Mouse (Mus musculus): ENCODE results near the gene Mras. TPM values are rescaled to one million over a fixed set of nuclear protein-coding genes. Genes with fewer than 3 reads are reported as not detected.

The Mras gene
- polyA plus RNA-seq, 1 experiment from 2014 or later: 13.2 TPM

- 69% methylated on average over 3 of the region's 3 CpGs for WGBS
- no peaks in the 10 kb centered on the region for H3K9me3 ChIP-seq (ENCODE audit: control insufficient read depth, low read length)
- no peak overlapping the region for H3K27ac ChIP-seq (ENCODE audit: low read depth)
- H3K4me2 ChIP-seq (ENCODE audit: low read length): no peak overlapping the region
- H3K4me1 ChIP-seq (replicated peaks; ENCODE audit: control insufficient read depth, insufficient read depth, low read length): no peaks in the 10 kb centered on the region
- no peak overlapping the region for H3K4me3 ChIP-seq (ENCODE audit: low read depth, low read length)
- no peaks in the 10 kb centered on the region for H3K27me3 ChIP-seq (replicated peaks; ENCODE audit: control insufficient read depth, insufficient read depth, low read length)
- DNase-seq (ENCODE audit: low spot score): no peak
- no peaks in the 10 kb centered on the region for H3K36me3 ChIP-seq (ENCODE audit: control insufficient read depth, insufficient read depth, low read length)
- ATAC-seq (replicated peaks; ENCODE audit: low FRiP score, low TSS enrichment, low read depth): no peak
- H3K9ac ChIP-seq (ENCODE audit: low read length): no peak overlapping the region
These were observed 71.3 kb downstream of the Mras start for GRCm38 (mm10) chr9:99365906-99366305.

GRCm38 (mm10) chr9:99363076-99363475 is 74.1 kb downstream of the Mras start:
- Histone ChIP-seq H3K4me3 (ENCODE audit: low read depth, low read length) (no peak overlapping the region), H3K27me3 (replicated peaks; ENCODE audit: control insufficient read depth, insufficient read depth, low read length) (peaks cover 14% of the 10 kb centered on the region), H3K4me2 (ENCODE audit: low read length) (no peak overlapping the region), H3K9me3 (ENCODE audit: control insufficient read depth, low read length) (no peaks in the 10 kb centered on the region), H3K4me1 (replicated peaks; ENCODE audit: control insufficient read depth, insufficient read depth, low read length) (peaks cover 1% of the 10 kb centered on the region; the same call in 1 of the 2 replicates), H3K27ac (ENCODE audit: low read depth) (no peak overlapping the region), H3K36me3 (ENCODE audit: control insufficient read depth, insufficient read depth, low read length) (no peaks in the 10 kb centered on the region), H3K9ac (ENCODE audit: low read length) (no peak overlapping the region)
- DNase-seq (ENCODE audit: low spot score) (no peak), ATAC-seq (replicated peaks; ENCODE audit: low FRiP score, low TSS enrichment, low read depth) (no peak)
- WGBS: 55% methylated on average over 8 of the region's 8 CpGs

- DNase-seq (ENCODE audit: low spot score) (no peak), ATAC-seq (replicated peaks; ENCODE audit: low FRiP score, low TSS enrichment, low read depth) (no peak)
- no peak overlapping the region for H3K27ac ChIP-seq (ENCODE audit: low read depth)
- H3K27me3 ChIP-seq (replicated peaks; ENCODE audit: control insufficient read depth, insufficient read depth, low read length): peaks cover 25% of the 10 kb centered on the region
- H3K36me3 ChIP-seq (ENCODE audit: control insufficient read depth, insufficient read depth, low read length): no peaks in the 10 kb centered on the region
- H3K4me3 ChIP-seq (ENCODE audit: low read depth, low read length): no peak overlapping the region
- H3K9ac ChIP-seq (ENCODE audit: low read length): no peak overlapping the region
- peaks cover 9% of the 10 kb centered on the region for H3K4me1 ChIP-seq (replicated peaks; ENCODE audit: control insufficient read depth, insufficient read depth, low read length)
- WGBS: 87% methylated on average over 9 of the region's 9 CpGs
- H3K9me3 ChIP-seq (ENCODE audit: control insufficient read depth, low read length): no peaks in the 10 kb centered on the region
- no peak overlapping the region for H3K4me2 ChIP-seq (ENCODE audit: low read length)
These were observed 75.2 kb downstream of the Mras start for GRCm38 (mm10) chr9:99361946-99362345.

GRCm38 (mm10) chr9:99359012-99359411 is 78.2 kb downstream of the Mras start:
- 89% methylated on average over 15 of the region's 15 CpGs for WGBS
- H3K4me2 ChIP-seq (ENCODE audit: low read length): no peak overlapping the region
- H3K36me3 ChIP-seq (ENCODE audit: control insufficient read depth, insufficient read depth, low read length): no peaks in the 10 kb centered on the region
- peaks cover 37% of the 10 kb centered on the region for H3K27me3 ChIP-seq (replicated peaks; ENCODE audit: control insufficient read depth, insufficient read depth, low read length)
- no peaks in the 10 kb centered on the region for H3K9me3 ChIP-seq (ENCODE audit: control insufficient read depth, low read length)
- peaks cover 9% of the 10 kb centered on the region for H3K4me1 ChIP-seq (replicated peaks; ENCODE audit: control insufficient read depth, insufficient read depth, low read length)
- ATAC-seq (replicated peaks; ENCODE audit: low FRiP score, low TSS enrichment, low read depth) (no peak), DNase-seq (ENCODE audit: low spot score) (no peak)
- H3K27ac ChIP-seq (ENCODE audit: low read depth): no peak overlapping the region
- H3K4me3 ChIP-seq (ENCODE audit: low read depth, low read length): no peak overlapping the region
- H3K9ac ChIP-seq (ENCODE audit: low read length): no peak overlapping the region

GRCm38 (mm10) chr9:99357921-99358692 is 79.1 kb downstream of the Mras start, which contains the start of gene Esyt3:
Esyt3 (minus strand) TSS chr9:99358557.
- no peaks in the 10 kb centered on the region for H3K9me3 ChIP-seq (ENCODE audit: control insufficient read depth, low read length)

GRCm38 (mm10) chr9:99357561-99357920 is 79.6 kb downstream of the Mras start:
- Histone ChIP-seq H3K4me3 (ENCODE audit: low read depth, low read length) (peak overlapping the region; percentile 40), H3K9me3 (ENCODE audit: control insufficient read depth, low read length) (no peaks in the 10 kb centered on the region), H3K4me2 (ENCODE audit: low read length) (peak overlapping the region; percentile 84), H3K27me3 (replicated peaks; ENCODE audit: control insufficient read depth, insufficient read depth, low read length) (peaks cover 37% of the 10 kb centered on the region), H3K4me1 (replicated peaks; ENCODE audit: control insufficient read depth, insufficient read depth, low read length) (peaks cover 9% of the 10 kb centered on the region), H3K9ac (ENCODE audit: low read length) (0 out of 2 replicates have a peak overlapping the region, but pooled peaks have one; percentile 27), H3K36me3 (ENCODE audit: control insufficient read depth, insufficient read depth, low read length) (no peaks in the 10 kb centered on the region), H3K27ac (ENCODE audit: low read depth) (no peak overlapping the region)
- DNase-seq (ENCODE audit: low spot score) (peak; percentile 70), ATAC-seq (replicated peaks; ENCODE audit: low FRiP score, low TSS enrichment, low read depth) (peak; percentile 18; the same call in 1 of the 2 replicates)
- 5% methylated on average over 19 of the region's 19 CpGs for WGBS

More at GRCm38 (mm10) chr9:99357921-99358692, 79.1 kb downstream of the Mras start, which contains the start of gene Esyt3:
- Histone ChIP-seq H3K27ac (ENCODE audit: low read depth) (no peak within 1 kb of the TSS), H3K4me2 (ENCODE audit: low read length) (peak within 1 kb of the TSS; percentile 84), H3K27me3 (replicated peaks; ENCODE audit: control insufficient read depth, insufficient read depth, low read length) (peaks cover 37% of the 10 kb centered on the region), H3K4me3 (ENCODE audit: low read depth, low read length) (peak within 1 kb of the TSS; percentile 40), H3K4me1 (replicated peaks; ENCODE audit: control insufficient read depth, insufficient read depth, low read length) (peaks cover 9% of the 10 kb centered on the region), H3K9ac (ENCODE audit: low read length) (0 out of 2 replicates have a peak within 1 kb of the TSS, but pooled peaks have one; percentile 27), H3K36me3 (ENCODE audit: control insufficient read depth, insufficient read depth, low read length) (no peaks in the 10 kb centered on the region)
- peak; percentile 77 for ATAC-seq (replicated peaks; ENCODE audit: low FRiP score, low TSS enrichment, low read depth)
- under 1% methylated on average over 59 of the region's 66 CpGs for WGBS
- DNase-seq (ENCODE audit: low spot score): peak; percentile 77

GRCm38 (mm10) chr9:99355971-99356370 is 81.2 kb downstream of the Mras start:
- H3K9ac ChIP-seq (ENCODE audit: low read length): no peak overlapping the region
- no peak overlapping the region for H3K27ac ChIP-seq (ENCODE audit: low read depth)
- peaks cover 9% of the 10 kb centered on the region for H3K4me1 ChIP-seq (replicated peaks; ENCODE audit: control insufficient read depth, insufficient read depth, low read length)
- H3K27me3 ChIP-seq (replicated peaks; ENCODE audit: control insufficient read depth, insufficient read depth, low read length): peaks cover 37% of the 10 kb centered on the region
- H3K36me3 ChIP-seq (ENCODE audit: control insufficient read depth, insufficient read depth, low read length): no peaks in the 10 kb centered on the region
- DNase-seq (ENCODE audit: low spot score): no peak
- no peaks in the 10 kb centered on the region for H3K9me3 ChIP-seq (ENCODE audit: control insufficient read depth, low read length)
- H3K4me3 ChIP-seq (ENCODE audit: low read depth, low read length): no peak overlapping the region
- no peak for ATAC-seq (replicated peaks; ENCODE audit: low FRiP score, low TSS enrichment, low read depth)
- no peak overlapping the region for H3K4me2 ChIP-seq (ENCODE audit: low read length)
- WGBS: 39% methylated on average over 5 of the region's 5 CpGs

GRCm38 (mm10) chr9:99354796-99355195 is 82.4 kb downstream of the Mras start:
- H3K4me2 ChIP-seq (ENCODE audit: low read length): no peak overlapping the region
- 67% methylated on average over 5 of the region's 5 CpGs for WGBS
- peaks cover 9% of the 10 kb centered on the region for H3K4me1 ChIP-seq (replicated peaks; ENCODE audit: control insufficient read depth, insufficient read depth, low read length)
- ATAC-seq (replicated peaks; ENCODE audit: low FRiP score, low TSS enrichment, low read depth) (no peak), DNase-seq (ENCODE audit: low spot score) (no peak)
- no peak overlapping the region for H3K4me3 ChIP-seq (ENCODE audit: low read depth, low read length)
- H3K9me3 ChIP-seq (ENCODE audit: control insufficient read depth, low read length): no peaks in the 10 kb centered on the region
- H3K9ac ChIP-seq (ENCODE audit: low read length): no peak overlapping the region
- H3K36me3 ChIP-seq (ENCODE audit: control insufficient read depth, insufficient read depth, low read length): no peaks in the 10 kb centered on the region
- peaks cover 37% of the 10 kb centered on the region for H3K27me3 ChIP-seq (replicated peaks; ENCODE audit: control insufficient read depth, insufficient read depth, low read length)
- no peak overlapping the region for H3K27ac ChIP-seq (ENCODE audit: low read depth)

GRCm38 (mm10) chr9:99353390-99353789 is 83.8 kb downstream of the Mras start:
- ATAC-seq (replicated peaks; ENCODE audit: low FRiP score, low TSS enrichment, low read depth) (no peak), DNase-seq (ENCODE audit: low spot score) (no peak)
- Histone ChIP-seq H3K4me3 (ENCODE audit: low read depth, low read length) (no peak overlapping the region), H3K27ac (ENCODE audit: low read depth) (no peak overlapping the region), H3K4me1 (replicated peaks; ENCODE audit: control insufficient read depth, insufficient read depth, low read length) (peaks cover 9% of the 10 kb centered on the region), H3K27me3 (replicated peaks; ENCODE audit: control insufficient read depth, insufficient read depth, low read length) (peaks cover 26% of the 10 kb centered on the region), H3K9me3 (ENCODE audit: control insufficient read depth, low read length) (no peaks in the 10 kb centered on the region), H3K4me2 (ENCODE audit: low read length) (no peak overlapping the region), H3K36me3 (ENCODE audit: control insufficient read depth, insufficient read depth, low read length) (no peaks in the 10 kb centered on the region), H3K9ac (ENCODE audit: low read length) (no peak overlapping the region)
- WGBS: 64% methylated on average over 6 of the region's 6 CpGs

Measured in intestine, embryonic 14.5 days (tissue).